Mouse (Mus musculus): Measurements from ENCODE around the gene Lmo7. TPM values are rescaled to one million over a fixed set of nuclear protein-coding genes. Genes with fewer than 3 reads are reported as not detected.

The Lmo7 gene
- polyA plus RNA-seq, 1 experiment = 0.79 TPM

GRCm38 (mm10) chr14:101976021-101976685 lies 246.4 kb downstream of the Lmo7 start:
- WGBS = 89% methylated on average over 11 of the region's 11 CpGs
- Histone ChIP-seq H3K4me1 (ENCODE audit: control insufficient read depth, insufficient read depth, insufficient read length) (no peaks in the 10 kb centered on the region), H3K27ac (ENCODE audit: insufficient read depth, low read length) (no peak overlapping the region), H3K36me3 (ENCODE audit: control insufficient read depth, insufficient read depth, low read length) (no peaks in the 10 kb centered on the region), H3K27me3 (ENCODE audit: control insufficient read depth, insufficient read depth, low read length) (no peaks in the 10 kb centered on the region), H3K4me3 (ENCODE audit: extremely low read depth, insufficient read depth, insufficient read length) (no peak overlapping the region)
- TF ChIP-seq POLR2A (IDR thresholded peaks at IDR 0.05; ENCODE audit: low read depth, low read length) (no peak), CTCF (IDR thresholded peaks at IDR 0.05; ENCODE audit: extremely low read depth, insufficient read depth, insufficient read length, insufficient replicate concordance) (no peak)
- no peak for DNase-seq (ENCODE audit: low read depth in 1 of 2, low spot score in 2 of 2)

Other genes starting within 250 kb of the Lmo7 start
- gene Tbc1d4, start 120.8 kb upstream of the Lmo7 start, polyA plus RNA-seq (2012; rRNA removed) = 5.6 and 7.5 TPM in 2 replicates
- 15.0 and 15.4 TPM in 2 replicates for gene Commd6, start 89.3 kb upstream of the Lmo7 start, polyA plus RNA-seq (2012; rRNA removed)
- gene Uchl3, start 76.0 kb upstream of the Lmo7 start, polyA plus RNA-seq (2012; rRNA removed) = 15.3 and 18.1 TPM in 2 replicates
- 0.27 and 1.2 TPM in 2 replicates for gene Gm9922, start 143 bp upstream of the Lmo7 start, polyA plus RNA-seq (2012; rRNA removed)

All from spleen, adult 2 months (tissue).